Mouse (Mus musculus): Measurements from ENCODE around the gene Hist1h4d. TPM values are rescaled to one million over a fixed set of nuclear protein-coding genes. Genes with fewer than 3 reads are reported as not detected.
"Not testable (repeated sequence)": the region's sequence is repeated elsewhere in the genome, so short reads cannot be mapped to it uniquely, and the experiment has no call there.

The Hist1h4d gene
- polyA plus RNA-seq, 1 experiment = 2.8 TPM

GRCm38 (mm10) chr13:23611638-23612037, 30.2 kb downstream of the Hist1h4d start:
- no peaks in the 10 kb centered on the region for H3K79me2 ChIP-seq (ENCODE audit: control insufficient read depth, insufficient read depth)
- no peaks in the 10 kb centered on the region for H3K36me3 ChIP-seq (ENCODE audit: control insufficient read depth, insufficient read depth)
- H3K79me3 ChIP-seq (ENCODE audit: low read depth) = no peaks in the 10 kb centered on the region
- H3ac ChIP-seq (ENCODE audit: control insufficient read depth, insufficient read length, low read depth) = no peak overlapping the region
- TF ChIP-seq MAX (IDR thresholded peaks at IDR 0.05) (no peak), FOSL1 (IDR thresholded peaks at IDR 0.05; ENCODE audit: insufficient read depth, low read length, poor library complexity, severe bottlenecking) (no peak), MYOD1 (IDR thresholded peaks at IDR 0.05; ENCODE audit: control insufficient read depth, insufficient read length, low read depth) (no peak), MYOG (IDR thresholded peaks at IDR 0.05; ENCODE audit: control insufficient read depth, extremely low read depth, insufficient read length) (no peak), CTCF (IDR thresholded peaks at IDR 0.05; ENCODE audit: control insufficient read depth, insufficient read depth, insufficient read length) (no peak), CEBPB (IDR thresholded peaks at IDR 0.05; ENCODE audit: low read depth) (no peak)
- no peaks in the 10 kb centered on the region for H3K27me3 ChIP-seq (ENCODE audit: control insufficient read depth, insufficient read depth, insufficient read length)
- no peak overlapping the region for H3K4me3 ChIP-seq (ENCODE audit: insufficient read depth, poor library complexity, severe bottlenecking)

DNA sequence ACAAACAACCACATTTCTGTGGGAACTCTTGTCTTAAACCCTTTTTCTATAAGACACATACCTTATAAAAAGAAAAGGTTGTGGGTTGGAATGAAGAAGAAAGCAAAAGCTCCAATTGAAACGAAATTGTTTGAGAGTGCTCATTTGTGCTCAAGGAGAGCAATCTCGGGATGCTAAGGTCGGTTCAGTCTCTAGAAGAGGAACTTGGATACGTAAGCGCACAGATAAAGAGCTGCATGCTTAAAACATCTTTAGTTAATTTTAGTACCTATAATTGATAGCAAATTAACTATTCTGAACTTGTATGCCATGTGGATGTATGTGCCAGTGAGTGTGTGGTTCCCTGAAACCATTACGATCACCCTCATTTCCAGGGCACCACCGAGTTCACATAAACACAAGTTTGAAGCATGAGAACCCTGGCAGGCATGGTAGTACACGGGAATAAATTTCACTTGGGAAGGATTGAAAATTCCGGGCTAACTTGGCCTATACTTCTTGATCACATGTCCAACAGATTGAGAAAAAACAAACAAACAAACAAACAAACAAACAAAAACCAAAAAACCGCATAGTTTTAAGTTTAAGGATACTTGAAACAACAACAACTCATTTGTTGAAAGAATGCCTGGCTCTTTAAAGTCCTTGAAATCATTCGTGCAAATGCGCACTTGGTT, 38.8 kb downstream of the Hist1h4d start:
- Histone ChIP-seq H3K27me3 (ENCODE audit: control insufficient read depth, insufficient read depth, insufficient read length) (no peaks in the 10 kb centered on the region), H3K4me3 (ENCODE audit: insufficient read depth, poor library complexity, severe bottlenecking) (peak overlapping the region; percentile 65), H3K79me3 (ENCODE audit: low read depth) (no peaks in the 10 kb centered on the region), H3ac (ENCODE audit: control insufficient read depth, insufficient read length, low read depth) (peak overlapping the region; percentile 81), H3K79me2 (ENCODE audit: control insufficient read depth, insufficient read depth) (peaks cover 4% of the 10 kb centered on the region), H3K36me3 (ENCODE audit: control insufficient read depth, insufficient read depth) (no peaks in the 10 kb centered on the region)
- TF ChIP-seq MYOG (IDR thresholded peaks at IDR 0.05; ENCODE audit: control insufficient read depth, extremely low read depth, insufficient read length) (no peak), MAX (IDR thresholded peaks at IDR 0.05) (no peak), FOSL1 (IDR thresholded peaks at IDR 0.05; ENCODE audit: insufficient read depth, low read length, poor library complexity, severe bottlenecking) (no peak), MYOD1 (IDR thresholded peaks at IDR 0.05; ENCODE audit: control insufficient read depth, insufficient read length, low read depth) (no peak), CTCF (IDR thresholded peaks at IDR 0.05; ENCODE audit: control insufficient read depth, insufficient read depth, insufficient read length) (no peak), CEBPB (IDR thresholded peaks at IDR 0.05; ENCODE audit: low read depth) (no peak)

DNA sequence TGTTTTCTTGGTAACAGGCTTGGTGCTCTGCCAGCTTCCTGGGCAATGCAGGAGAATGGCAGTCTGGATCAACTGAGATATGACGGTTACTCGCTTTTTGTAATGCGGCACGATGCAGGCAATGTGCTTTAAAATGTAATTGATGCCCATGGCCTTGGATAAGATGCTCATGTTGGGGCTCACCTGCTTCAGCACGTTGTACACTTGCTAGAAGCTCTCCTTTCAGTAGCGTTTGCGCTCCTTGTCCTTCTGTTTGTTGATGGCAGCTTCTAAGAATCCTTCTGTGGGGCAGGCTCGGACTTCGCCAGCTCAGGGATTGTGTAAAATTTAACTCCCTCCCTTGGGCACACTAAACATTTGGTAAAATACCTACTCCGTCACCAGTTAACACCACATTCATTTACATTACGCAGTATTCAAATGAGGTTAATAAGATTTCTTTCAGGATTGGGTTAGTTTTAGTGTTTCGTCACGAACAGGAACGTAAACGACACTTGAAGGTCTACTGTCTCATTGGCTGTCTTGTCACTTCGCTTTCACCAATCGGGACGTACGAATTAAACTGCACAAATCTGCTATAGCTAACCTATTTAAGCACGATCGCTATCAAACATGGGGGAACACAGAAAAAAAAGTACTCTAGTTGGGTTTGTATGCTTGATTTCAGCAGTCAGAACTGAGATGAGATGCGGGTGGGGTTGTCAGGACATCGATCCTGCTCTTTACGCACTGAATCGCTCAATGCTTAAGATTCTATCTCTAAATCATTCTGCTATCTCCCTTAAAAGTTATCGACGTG, 39.5 kb downstream of the Hist1h4d start, which contains the start of gene Hist1h2be:
Gene Hist1h2be (minus strand): TSS at position 392 of the 799 bp plus-strand sequence.
- peak within 1 kb of the TSS; percentile 65 for H3K4me3 ChIP-seq (ENCODE audit: insufficient read depth, poor library complexity, severe bottlenecking)
- H3K27me3 ChIP-seq (ENCODE audit: control insufficient read depth, insufficient read depth, insufficient read length) = no peaks in the 10 kb centered on the region
- H3K79me3 ChIP-seq (ENCODE audit: low read depth) = no peaks in the 10 kb centered on the region
- TF ChIP-seq CTCF (IDR thresholded peaks at IDR 0.05; ENCODE audit: control insufficient read depth, insufficient read depth, insufficient read length) = no peak
- TF ChIP-seq FOSL1 (IDR thresholded peaks at IDR 0.05; ENCODE audit: insufficient read depth, low read length, poor library complexity, severe bottlenecking) = no peak
- no peaks in the 10 kb centered on the region for H3K36me3 ChIP-seq (ENCODE audit: control insufficient read depth, insufficient read depth)
- peak within 1 kb of the TSS; percentile 81 for H3ac ChIP-seq (ENCODE audit: control insufficient read depth, insufficient read length, low read depth)
- H3K79me2 ChIP-seq (ENCODE audit: control insufficient read depth, insufficient read depth) = peaks cover 4% of the 10 kb centered on the region

DNA sequence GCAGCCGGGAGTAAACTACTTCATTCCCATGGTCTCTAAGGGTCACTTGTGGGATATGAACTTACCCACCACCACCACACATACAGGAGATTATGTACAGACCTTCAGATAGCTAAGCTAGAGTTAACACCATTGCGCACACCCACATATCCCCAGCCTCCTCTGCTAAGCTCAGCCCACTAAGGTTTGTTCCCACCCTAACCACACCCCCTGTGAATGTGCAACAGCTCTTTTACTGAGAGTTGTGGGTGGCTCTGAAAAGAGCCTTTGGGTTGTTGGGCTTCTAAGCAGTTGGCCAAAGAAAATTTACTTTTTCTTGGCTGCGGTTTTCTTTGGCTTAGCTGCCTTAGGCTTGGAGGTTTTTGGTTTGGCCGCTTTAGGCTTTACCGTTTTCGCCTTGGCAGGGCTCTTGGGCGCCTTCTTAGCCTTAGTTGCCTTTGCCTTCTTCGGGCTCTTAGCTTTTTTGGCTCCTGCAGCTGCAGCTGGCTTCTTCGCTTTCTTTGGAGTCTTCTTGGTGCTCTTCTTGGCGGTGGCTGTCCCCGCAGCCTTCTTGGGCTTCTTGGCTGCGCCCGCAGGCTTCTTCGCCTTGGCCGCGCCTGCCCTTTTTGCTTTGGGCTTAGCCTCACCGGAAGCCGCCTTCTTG, 40.3 kb downstream of the Hist1h4d start:
- peaks cover 4% of the 10 kb centered on the region for H3K79me2 ChIP-seq (ENCODE audit: control insufficient read depth, insufficient read depth)
- peak overlapping the region; percentile 65 for H3K4me3 ChIP-seq (ENCODE audit: insufficient read depth, poor library complexity, severe bottlenecking)
- peak overlapping the region; percentile 79 for H3ac ChIP-seq (ENCODE audit: control insufficient read depth, insufficient read length, low read depth)
- no peaks in the 10 kb centered on the region for H3K27me3 ChIP-seq (ENCODE audit: control insufficient read depth, insufficient read depth, insufficient read length)
- H3K36me3 ChIP-seq (ENCODE audit: control insufficient read depth, insufficient read depth) = no peaks in the 10 kb centered on the region
- H3K79me3 ChIP-seq (ENCODE audit: low read depth) = no peaks in the 10 kb centered on the region
- TF ChIP-seq CTCF (IDR thresholded peaks at IDR 0.05; ENCODE audit: control insufficient read depth, insufficient read depth, insufficient read length) = no peak
- no peak for TF ChIP-seq CEBPB (IDR thresholded peaks at IDR 0.05; ENCODE audit: low read depth)
- peak; percentile 9 for TF ChIP-seq MAX (IDR thresholded peaks at IDR 0.05)
- TF ChIP-seq MYOG (IDR thresholded peaks at IDR 0.05; ENCODE audit: control insufficient read depth, extremely low read depth, insufficient read length) = peak; percentile 27
- TF ChIP-seq USF1 (IDR thresholded peaks at IDR 0.05; ENCODE audit: low read depth) = no peak

DNA sequence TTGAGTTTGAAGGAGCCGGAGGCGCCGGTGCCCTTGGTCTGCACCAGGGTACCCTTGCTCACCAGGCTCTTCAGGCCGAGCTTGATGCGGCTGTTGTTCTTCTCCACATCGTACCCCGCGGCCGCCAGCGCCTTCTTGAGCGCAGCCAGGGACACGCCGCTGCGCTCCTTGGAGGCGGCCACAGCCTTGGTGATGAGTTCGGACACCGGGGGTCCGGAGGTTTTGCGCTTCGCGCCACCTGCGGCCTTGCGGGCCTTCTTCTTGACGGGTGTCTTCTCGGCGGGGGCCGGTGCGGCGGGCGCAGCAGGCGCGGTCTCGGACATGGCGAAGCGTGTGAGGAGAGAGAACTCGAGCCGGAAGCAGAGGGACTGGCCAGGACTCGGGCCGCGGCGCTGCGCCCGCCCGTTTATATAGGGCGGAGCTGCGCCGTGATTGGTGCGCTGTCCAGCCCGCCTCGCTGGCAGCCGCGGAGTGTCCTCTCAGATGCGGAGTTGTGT, 40.8 kb downstream of the Hist1h4d start, which contains the start of gene Hist1h1e:
Gene Hist1h1e (minus strand): TSS at position 384 of the 497 bp plus-strand sequence.
- peak within 1 kb of the TSS; percentile 79 for H3ac ChIP-seq (ENCODE audit: control insufficient read depth, insufficient read length, low read depth)

More for the DNA sequence above, 40.8 kb downstream of the Hist1h4d start, which contains the start of gene Hist1h1e:
- H3K27me3 ChIP-seq (ENCODE audit: control insufficient read depth, insufficient read depth, insufficient read length); H3K79me3 ChIP-seq (ENCODE audit: low read depth); H3K79me2 ChIP-seq (ENCODE audit: control insufficient read depth, insufficient read depth); H3K36me3 ChIP-seq (ENCODE audit: control insufficient read depth, insufficient read depth): not testable (repeated sequence)
- peak within 1 kb of the TSS; percentile 65 for H3K4me3 ChIP-seq (ENCODE audit: insufficient read depth, poor library complexity, severe bottlenecking)

All from C2C12 (cell line).